Mouse (Mus musculus) retina, postnatal 7 days (tissue): Measurements from ENCODE around the gene Rfx3.

Experiments used
- DNase-seq: peaks from one replicate; pipeline ENCODE4 v3.0.0-alpha.2; 2012; ENCODE audit warnings: low read depth, low spot score

Gene Rfx3

DNA sequence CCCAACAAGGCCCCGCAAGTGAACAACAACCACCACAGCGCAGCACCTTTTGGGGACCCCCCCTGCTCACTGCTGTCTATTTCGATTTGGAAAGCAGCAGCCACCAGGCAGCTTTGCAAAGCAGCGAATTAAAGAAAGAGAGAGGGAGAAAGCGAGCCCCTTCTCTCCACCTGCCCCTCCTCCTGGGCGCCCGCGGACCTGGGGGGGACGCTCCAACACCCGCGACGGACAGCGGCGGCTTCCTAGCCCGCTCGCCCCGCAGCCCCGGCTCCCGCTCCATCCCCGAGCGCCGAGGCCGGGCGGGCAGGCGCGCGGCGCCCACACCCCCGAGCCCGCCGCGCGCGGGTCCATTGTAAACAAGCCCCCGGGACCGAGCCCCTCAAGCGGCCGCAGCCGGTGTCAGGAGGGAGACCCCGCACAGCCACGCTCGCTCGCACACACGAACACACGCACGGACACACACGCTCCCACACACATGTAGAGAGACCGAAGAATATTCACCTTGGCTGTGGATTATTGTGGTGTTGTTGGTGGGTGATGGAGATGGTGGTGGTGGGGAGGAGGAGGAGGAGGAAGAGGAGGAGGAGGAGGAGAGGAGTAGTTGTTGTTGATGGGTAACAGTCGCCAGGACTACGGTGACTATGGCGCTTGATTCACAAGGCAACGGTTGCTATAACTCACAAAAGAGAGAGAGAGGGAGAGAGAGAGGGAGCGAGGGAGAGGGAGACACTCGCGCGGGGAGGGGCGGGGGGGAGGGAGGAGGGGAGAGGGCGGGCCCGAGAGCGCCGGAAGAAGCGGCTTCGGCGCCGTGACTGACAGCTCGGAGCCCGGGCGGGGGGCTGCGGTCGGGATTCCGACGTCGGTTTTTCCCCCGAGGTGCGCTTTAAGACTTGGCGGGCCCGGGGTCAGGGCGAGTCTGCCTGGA, at the start of gene Rfx3:
Rfx3 (minus strand) TSS at position 696 of the 925 bp plus-strand sequence.
- peak; percentile 77 for DNase-seq

DNA sequence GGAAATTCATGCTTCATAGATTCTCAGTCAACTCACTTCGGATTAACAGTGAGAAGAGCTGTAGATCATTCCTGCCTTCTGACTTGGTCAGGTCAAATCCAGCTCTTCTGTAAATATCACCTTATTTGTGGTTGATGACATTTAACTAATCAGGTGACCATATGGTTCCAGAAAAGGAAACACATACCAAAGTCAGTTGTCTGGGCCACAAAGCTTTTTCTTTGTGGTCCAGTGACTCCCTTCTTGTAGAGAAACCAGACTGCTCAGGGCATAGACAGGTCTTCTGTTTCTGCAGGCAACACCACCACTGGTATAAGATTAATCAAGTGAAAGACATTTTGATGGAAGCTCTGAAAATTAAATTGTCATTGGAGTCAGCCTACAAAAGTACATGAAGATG, 41.1 kb upstream of the Rfx3 start:
- no peak for DNase-seq

DNA sequence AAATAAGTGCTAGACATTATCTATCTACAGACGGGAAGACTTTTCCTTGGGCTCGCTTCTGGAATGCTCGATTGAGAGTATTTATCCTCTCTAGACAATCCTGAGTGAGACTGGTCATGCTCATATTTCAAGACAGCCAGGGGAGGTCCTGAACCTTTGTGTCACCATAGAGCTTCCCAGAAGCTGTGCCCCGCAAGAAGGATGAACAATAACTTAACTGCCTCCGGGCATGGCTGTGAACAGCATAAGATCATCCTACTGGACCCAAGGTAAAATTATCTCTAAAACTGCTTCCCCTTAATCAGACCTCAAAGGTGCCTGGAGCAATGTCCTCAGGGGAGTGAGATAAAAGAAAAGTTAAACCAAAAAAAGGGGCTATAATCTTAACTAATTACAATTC, 40.6 kb upstream of the Rfx3 start:
- DNase-seq: no peak

DNA sequence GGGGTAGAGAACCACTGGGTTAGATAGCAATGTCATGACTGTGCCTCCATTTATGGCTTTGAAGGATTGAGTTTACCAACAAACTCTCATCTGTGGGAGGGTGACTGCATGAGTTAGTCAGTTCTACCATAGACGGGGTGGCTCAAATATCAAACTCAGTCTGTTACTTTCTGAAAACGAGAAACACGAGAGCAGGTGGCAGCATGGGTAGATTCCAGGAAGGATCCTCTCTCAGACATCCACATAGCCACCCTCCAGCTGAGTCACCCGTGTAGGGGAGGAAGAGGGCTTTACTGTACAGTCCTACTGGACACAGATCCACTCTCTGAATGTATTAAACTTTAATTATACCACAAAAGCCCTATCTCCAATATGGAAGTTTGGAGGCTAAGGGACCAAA, 38.3 kb upstream of the Rfx3 start:
- DNase-seq: no peak

DNA sequence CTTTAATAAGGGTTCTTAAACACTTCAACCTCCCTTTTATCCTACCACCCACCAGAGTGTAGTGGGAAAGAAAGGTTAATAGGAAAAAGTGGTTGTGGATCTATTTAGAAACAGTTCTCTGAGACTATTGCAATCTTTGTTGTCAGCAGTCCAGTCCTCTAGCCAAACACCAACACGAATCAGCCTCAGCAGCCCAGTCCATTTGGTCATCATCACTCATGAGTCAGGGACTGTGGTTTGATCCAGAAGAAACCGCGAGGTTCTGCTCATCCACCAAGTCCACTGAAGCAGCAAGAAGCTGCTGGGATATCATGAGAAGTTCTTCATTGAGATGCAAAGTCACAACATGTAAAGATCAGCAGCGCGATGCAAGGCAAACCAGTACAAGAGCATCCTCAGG, 35.8 kb upstream of the Rfx3 start:
- no peak for DNase-seq

DNA sequence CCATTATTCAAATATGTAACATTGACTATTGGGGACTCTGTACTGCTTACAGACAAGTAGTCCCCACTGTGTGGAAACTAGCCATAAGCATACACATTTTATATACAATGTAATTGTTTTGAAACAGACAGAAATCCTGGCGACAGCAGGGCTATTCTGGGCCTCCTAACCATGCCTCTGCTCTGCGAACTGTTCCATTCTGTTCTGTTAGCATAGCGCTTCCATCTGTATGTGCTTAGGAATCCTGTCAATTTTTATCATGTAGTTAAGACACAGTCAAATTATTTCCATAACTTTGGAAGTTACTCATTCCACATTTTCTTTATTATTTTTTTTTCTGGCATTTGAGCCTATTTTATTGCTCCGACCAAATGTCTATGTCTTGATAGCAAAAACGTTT, 34.0 kb upstream of the Rfx3 start:
- no peak for DNase-seq

DNA sequence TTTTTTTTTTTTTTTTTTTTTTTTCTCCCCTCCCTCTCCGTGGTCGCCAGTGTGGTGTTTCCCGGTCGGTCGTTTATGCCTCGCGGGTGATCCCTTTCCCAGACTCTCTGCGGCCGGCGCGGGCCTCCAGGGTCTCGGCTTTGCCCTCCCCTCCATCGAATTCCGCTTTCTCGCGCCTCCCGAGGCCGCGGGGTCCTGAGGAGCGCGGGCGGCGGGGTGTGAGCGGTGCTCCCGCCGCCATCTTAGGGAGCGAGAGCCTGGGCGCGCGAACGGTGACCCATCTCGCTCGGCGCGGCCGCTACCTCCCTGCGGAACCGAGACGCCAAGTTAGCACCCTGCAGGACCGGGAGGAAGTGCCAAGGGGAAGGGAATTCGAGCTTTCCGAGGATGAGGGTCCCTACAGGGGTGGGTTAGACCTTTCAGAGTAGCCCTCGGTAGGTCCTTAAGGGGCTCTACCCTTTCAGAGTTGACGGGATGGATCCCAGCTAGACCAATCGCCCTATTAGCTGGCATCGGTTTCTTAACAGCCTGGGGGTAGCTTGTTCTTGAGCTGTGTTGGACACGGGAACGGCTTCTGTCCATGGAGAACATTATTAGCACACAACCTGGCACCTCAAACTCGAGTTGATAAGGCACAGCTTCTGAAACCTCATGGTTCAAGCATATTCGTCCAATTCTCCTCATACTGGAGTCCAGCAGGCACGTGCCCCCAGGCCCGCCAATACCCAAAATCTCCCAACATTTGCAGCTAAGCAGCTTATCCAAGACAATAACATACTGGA, 943 bp upstream of the Rfx3 start:
- DNase-seq: no peak

DNA sequence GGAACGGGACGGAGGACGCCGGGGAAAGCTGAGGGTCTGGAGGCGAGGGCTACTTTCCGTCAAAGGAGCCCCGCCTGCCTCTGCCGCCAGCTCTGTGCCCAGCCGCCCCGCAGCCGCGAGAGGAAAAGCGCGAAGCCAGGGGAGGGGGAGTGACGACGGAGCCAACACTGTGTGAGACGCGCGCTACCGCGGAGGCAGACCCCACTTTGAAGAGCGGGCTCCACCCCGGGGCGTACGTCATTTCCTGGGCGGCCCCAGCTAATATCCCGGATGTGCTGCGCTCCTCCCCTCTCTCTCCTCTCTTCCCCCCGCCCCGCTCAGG, 391 bp upstream of the Rfx3 start:
- peak; percentile 95 for DNase-seq

DNA sequence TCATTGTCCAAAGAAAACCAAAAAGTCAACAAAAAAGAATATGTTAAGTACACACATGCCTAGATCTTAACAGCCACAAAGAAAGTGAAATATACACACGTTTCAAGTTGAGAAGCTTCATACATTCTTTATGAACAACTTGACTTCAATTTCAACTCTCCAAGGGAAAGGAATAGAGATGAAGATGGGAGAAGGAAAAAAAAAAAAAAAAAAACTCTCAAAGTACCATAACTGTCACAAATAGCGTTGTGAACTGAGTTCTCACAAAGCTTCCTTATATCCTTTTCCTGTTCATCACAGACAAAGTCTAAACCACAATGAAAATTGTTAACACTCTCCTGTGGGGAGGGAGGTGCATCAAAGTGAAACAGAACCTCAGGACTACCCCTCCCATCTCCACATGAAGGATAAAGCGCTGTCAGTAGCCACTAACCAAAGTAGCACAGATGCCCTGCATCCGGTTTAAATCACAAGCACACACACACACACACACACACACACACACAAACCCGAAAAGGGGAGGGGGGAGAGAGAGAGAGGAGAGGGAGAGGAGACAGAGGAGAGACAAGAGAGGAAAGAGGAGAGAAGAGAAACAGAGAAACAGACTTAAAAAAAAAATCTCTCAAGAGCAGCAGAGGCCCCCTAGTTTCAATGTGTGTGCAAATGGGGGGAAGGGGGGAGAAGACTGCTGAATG, 1.2 kb downstream of the Rfx3 start:
- peak; percentile 36 for DNase-seq

DNA sequence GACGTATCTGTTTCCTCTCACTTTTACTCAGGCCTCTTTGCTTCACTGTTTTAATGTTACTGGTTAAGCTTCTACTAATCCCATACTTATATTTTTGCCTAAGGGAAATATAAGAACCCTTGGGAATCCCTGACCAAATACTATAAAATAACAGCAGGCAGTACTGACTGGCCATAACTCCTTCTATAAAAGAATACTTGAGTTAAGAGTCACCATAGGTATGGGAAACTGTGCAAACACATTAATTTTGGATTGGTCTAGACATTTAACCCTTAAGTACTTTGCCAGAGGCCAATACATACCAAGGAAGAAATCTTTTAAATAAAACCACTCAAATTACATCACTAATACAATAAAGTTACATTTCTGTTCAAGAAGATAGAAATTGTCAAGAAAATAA, 6.8 kb downstream of the Rfx3 start:
- DNase-seq: no peak

DNA sequence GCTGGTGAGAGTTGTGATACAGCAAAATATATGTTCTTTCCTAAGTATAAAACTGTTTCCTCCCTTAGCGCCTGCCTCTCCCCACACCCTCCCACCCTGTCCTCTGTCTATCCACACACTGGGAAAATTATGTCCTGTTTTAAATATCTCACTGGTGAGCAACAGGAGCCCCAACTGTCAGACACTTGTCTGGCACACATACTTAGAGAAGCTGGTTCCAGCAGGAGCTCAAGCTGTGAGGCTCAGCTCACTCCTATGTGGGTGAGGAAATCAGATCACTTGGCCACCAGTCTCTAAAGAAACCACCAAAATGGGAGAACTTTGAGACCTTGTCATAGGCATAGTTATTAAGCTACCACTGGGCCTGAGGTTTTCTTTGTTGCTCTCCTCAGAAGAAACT, 7.5 kb downstream of the Rfx3 start:
- no peak for DNase-seq

DNA sequence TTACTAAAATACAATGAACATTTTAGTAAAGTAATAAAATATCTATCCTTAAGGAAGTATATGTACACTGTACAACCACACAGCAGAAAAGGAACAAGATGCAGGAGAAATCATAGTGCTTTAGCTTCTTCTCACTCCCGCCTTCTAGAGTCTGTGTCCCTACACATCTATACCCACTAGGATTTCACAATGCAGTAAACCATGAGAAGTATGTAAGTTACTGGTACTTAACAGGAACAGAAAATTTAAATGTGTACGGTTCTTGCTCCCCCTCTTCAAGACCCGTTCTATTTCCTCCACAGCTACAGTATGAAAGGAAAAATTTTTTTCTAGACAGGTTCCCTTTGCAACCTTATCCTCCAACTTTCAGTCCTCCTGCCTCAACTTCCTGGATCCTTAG, 8.3 kb downstream of the Rfx3 start:
- no peak for DNase-seq

DNA sequence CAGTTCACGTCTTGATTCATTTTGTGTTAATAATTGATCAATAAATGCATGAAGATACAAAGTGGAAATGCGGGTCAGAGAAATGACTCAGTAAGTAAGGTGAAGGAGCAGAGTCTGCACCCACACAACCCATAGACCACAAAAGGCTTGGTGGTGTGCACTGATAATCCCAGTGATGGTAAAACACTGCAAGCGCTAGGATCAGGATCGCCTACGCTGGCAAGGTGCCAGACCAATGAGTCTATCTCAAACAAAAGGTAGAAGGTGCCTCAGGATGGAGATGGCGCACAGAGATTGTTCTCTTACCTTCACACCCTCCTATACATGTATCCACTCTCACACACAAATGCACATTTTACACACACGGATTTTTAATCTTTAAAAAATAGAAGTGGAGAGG, 18.2 kb downstream of the Rfx3 start:
- DNase-seq: no peak

DNA sequence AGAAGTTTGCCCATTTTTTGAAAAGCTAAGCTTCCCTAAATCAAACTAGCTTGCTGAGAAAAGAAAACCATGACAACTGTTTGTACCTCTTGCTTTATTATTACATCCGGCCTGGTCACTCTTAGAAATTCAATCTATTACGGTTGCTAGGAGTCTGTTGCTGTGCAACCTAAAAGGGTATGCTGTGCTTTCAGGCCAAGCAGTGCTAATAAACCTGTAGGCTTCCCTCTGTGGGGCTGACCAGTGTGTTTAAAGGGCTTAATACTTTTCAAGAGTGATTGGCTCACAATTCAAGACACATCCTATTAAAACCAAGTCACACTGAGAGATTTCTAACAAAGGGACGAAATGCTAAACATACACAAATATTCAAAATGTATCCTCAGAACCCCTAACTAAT, 22.2 kb downstream of the Rfx3 start:
- DNase-seq: no peak

DNA sequence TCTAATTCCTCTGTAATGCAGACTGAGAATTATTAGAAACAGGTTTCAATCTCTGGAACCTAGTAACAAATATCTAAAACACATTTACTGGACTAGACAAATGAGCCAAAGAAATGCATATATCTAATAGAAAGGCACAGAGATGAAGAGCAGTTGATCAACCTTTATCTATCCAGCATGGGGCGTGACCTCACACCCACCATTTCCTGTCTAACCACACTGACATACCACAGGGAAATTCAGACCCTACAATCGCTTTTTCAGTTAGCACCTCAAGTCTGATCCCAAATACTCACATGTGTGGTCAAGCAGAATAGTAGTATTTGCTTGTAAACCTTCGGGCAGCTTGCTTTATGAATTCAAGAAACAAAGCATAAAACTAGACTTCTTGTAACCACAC, 43.4 kb downstream of the Rfx3 start:
- DNase-seq: no peak

DNA sequence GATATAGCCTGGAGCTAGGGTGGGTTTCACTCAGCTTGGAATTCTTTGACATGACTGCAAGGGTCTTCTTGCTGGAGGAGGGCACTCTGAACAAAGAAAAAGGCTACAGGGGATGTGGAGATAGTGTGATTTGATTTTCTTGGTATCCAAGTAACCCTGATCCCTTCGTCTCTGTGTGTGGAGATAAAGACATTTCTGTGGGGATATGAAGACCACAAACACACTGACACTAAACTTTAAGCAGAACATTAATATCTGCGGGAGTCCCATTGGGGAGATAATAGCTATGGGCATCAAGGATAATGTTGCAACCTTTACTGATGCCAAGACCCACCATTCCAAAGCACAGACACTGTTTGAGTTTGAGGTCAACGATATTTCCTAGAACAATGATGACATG, 49.7 kb downstream of the Rfx3 start:
- DNase-seq: no peak

DNA sequence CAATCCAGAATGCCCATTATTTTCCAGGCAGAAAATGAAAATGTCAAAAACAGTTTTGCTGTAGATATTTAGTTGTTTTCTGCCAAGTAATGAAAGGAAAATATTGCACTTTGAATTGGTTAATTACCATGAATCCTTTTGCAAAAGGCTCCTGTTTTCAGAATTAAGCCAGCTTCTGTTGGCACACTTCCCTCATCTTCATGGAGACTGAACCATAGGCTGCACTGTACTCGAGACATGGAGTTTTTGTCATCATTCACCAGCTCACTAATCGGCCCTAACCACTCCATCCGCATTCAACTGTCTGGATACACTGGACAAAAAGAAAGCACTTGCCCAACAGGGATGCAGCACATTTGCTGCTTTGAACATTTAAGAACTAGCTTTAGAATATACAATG, 75.5 kb downstream of the Rfx3 start:
- no peak for DNase-seq

DNA sequence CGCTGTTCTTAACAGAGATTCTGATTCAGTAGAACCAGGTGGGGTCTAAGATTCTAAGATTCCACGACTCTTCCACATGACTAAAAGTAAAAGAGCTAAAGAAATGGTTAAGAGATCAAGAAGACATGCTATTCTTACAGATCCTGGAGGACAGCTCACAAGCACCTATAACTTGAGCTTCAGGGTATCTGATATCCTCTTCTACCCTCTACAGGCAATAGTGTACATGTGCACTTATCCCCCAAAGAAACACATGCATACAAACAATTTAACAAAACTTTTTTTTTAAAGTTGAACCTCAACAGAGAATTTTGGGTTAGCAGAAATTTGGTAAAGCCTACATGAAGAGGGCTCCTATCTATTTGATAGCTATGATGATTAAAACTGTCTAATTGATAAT, 79.8 kb downstream of the Rfx3 start:
- DNase-seq: no peak

DNA sequence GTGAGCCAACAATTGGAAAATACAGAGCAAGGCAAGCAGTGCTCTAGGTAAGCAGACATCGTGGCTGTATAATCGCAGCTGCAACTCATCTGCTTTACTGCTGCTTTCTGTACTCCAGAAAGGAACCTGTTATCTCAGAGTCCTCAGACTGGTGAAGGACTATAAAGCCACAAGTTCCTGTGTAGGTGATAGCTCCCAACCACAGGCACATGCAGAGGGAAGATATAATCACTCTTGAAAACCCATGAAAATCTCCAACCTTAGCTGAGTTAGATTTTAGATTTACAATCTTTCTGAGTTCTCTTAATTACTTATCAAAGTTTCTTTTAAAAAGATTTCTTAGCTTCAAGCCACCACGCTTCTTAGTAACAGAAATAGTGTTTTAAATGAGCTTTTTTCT, 84.6 kb downstream of the Rfx3 start:
- DNase-seq: no peak

DNA sequence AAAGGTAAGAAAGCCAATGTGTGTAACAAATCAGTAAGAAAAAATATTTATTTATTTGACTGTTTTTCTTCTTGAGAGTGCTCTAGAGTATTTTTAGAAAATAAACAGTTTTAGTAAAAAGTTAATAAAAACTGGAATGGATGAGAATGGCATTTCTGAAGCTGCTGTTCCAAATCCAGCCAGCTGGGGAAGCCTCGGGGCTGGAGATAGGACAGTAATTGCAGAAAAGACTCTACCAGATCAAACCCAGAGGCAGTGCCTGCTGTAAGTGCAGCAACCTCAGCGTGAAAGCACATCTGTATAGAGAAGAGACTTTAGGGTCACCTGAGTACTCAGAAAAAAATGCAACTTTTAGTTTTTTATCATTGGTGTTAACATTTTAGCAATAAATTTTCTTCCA, 91.9 kb downstream of the Rfx3 start:
- no peak for DNase-seq

DNA sequence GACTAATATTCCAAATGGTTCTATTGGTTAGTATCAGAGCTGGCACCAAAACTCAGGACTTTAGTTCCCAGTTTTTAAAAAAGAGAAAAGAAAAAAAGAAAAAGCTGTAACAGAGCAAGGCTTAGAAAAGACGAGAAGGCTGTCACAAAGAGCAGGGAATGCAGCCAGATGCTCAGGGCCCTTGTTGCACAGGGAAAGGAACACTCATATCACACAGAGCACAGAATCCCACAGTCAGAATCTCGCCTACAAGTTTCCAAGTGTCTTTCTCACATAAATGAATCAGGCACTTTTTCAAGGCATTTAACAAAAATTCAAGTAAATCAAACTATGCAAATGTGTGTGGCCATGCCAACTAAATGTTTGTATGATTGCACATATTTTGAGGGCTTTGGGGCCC, 94.5 kb downstream of the Rfx3 start:
- no peak for DNase-seq

DNA sequence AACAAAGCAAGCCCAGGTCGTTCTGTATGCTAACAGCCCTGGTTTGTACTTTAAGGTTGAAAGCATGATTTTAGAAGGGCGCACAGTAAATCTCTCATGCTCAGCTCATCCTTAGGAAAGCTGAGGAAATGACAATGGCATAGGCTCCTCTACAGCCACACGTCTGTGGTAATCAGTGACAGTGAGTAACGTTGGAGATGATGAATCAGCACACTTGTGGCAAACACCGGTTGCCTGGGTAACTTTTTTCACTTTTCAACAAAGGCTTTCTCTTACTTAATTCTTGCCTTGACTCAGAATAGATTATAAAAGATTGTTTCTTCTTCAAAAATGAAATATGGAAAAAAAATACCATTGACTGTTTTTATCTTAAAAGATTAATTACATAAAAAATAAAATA, 104.0 kb downstream of the Rfx3 start:
- no peak for DNase-seq

DNA sequence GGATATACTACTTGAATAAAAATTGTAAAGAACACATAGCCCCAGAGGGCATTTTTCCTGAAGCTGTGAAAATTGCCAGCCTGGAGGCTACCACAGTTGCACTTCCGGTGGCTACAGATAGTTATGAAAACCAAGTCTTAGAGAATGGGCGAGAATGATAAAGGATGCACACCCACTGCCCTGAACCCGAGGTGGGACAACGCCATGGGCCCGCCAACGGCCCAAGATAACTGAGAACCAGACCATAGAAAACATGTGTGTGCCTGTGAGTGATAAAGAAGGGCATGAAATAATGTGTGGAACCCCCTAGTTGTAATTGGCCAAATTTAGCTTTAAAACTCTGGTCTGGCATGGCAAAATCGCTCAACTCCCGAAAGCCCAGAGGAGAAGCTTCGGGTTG, 105.0 kb downstream of the Rfx3 start:
- DNase-seq: no peak
